Mouse (Mus musculus): ENCODE results near the gene Pip4k2a. TPM values are rescaled to one million over a fixed set of nuclear protein-coding genes. Genes with fewer than 3 reads are reported as not detected.

Pip4k2a gene
- polyA plus RNA-seq, 1 experiment = 21.8 TPM

GRCm38 (mm10) chr2:18930318-18931060 lies 67.4 kb downstream of the Pip4k2a start:
- H3K27ac ChIP-seq (ENCODE audit: insufficient read depth, low read length) = no peak overlapping the region
- H3K4me1 ChIP-seq (ENCODE audit: control insufficient read depth, insufficient read depth, insufficient read length) = peaks cover 8% of the 10 kb centered on the region; the same call in 1 of the 2 replicates
- H3K36me3 ChIP-seq (ENCODE audit: control insufficient read depth, insufficient read depth, low read length) = peaks cover 3% of the 10 kb centered on the region; the same call in 1 of the 2 replicates
- H3K27me3 ChIP-seq (ENCODE audit: control insufficient read depth, insufficient read depth, low read length) = no peaks in the 10 kb centered on the region
- WGBS = 91% methylated on average over 13 of the region's 13 CpGs
- TF ChIP-seq POLR2A (IDR thresholded peaks at IDR 0.05; ENCODE audit: low read depth, low read length) (no peak), CTCF (IDR thresholded peaks at IDR 0.05; ENCODE audit: extremely low read depth, insufficient read depth, insufficient read length, insufficient replicate concordance) (no peak)
- DNase-seq (ENCODE audit: low read depth in 1 of 2, low spot score in 2 of 2) = no peak
- no peak overlapping the region for H3K4me3 ChIP-seq (ENCODE audit: extremely low read depth, insufficient read depth, insufficient read length)

DNA sequence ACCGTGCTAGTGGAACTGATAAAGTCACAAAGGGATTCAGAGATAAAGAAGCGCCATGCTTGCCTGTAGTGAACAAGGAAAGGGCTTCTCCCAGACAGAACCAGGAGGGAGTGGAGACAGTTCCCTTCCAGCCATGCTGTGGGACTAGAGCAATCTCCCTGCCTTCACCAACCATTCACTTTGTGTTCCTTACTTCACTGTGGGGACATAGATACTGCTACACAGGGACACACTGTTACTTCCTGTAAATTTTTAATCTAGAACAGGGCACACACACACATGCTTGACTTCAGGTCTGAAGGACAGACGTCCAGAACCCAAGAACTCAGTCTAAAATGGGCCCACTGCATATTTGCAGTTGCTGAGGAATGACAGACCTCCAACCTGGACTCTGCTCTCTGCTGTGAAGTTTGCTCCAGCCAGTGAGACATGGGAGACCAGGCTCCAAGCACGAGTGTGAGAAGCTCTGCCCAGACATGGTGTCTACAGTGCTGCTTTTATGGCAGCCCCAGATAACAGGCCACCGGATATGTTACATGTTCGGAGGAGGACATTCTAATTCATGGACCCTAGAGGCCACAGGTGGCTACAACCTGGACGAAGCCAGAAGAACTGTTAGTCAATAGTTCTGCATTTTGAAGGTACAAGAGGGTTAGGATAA lies 69.2 kb downstream of the Pip4k2a start:
- 0 out of 2 replicates have a peak, but pooled peaks cover 1% of the 10 kb centered on the region for H3K36me3 ChIP-seq (ENCODE audit: control insufficient read depth, insufficient read depth, low read length)
- TF ChIP-seq CTCF (IDR thresholded peaks at IDR 0.05; ENCODE audit: extremely low read depth, insufficient read depth, insufficient read length, insufficient replicate concordance) (no peak), POLR2A (IDR thresholded peaks at IDR 0.05; ENCODE audit: low read depth, low read length) (no peak)
- H3K27ac ChIP-seq (ENCODE audit: insufficient read depth, low read length) = no peak overlapping the region
- WGBS = 76% methylated on average over 7 of the region's 7 CpGs
- H3K27me3 ChIP-seq (ENCODE audit: control insufficient read depth, insufficient read depth, low read length) = no peaks in the 10 kb centered on the region
- no peak overlapping the region for H3K4me3 ChIP-seq (ENCODE audit: extremely low read depth, insufficient read depth, insufficient read length)
- peaks cover 13% of the 10 kb centered on the region; the same call in 1 of the 2 replicates for H3K4me1 ChIP-seq (ENCODE audit: control insufficient read depth, insufficient read depth, insufficient read length)
- no peak for DNase-seq (ENCODE audit: low read depth in 1 of 2, low spot score in 2 of 2)

DNA sequence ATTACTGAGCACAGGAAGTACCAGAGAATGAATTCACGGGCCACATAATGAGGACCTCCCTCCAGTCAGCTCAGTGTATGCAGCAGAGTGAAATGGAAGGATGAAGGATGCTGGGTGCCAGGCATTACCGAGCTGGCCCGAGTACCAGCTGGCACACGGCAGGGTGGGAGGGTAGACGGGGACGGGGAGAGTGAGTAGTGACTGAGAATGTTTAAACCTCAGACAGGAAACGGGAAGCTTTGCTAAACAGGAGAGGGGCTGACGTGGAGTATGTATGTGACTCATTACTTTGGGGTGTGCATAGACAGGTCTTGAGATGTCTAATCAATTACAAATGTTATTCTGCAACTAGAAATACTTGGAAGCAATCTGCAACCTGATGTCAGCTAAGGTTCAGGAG lies 69.7 kb downstream of the Pip4k2a start:
- H3K4me3 ChIP-seq (ENCODE audit: extremely low read depth, insufficient read depth, insufficient read length) = no peak overlapping the region
- no peak for TF ChIP-seq POLR2A (IDR thresholded peaks at IDR 0.05; ENCODE audit: low read depth, low read length)
- no peak for TF ChIP-seq CTCF (IDR thresholded peaks at IDR 0.05; ENCODE audit: extremely low read depth, insufficient read depth, insufficient read length, insufficient replicate concordance)
- H3K27me3 ChIP-seq (ENCODE audit: control insufficient read depth, insufficient read depth, low read length) = no peaks in the 10 kb centered on the region
- DNase-seq (ENCODE audit: low read depth in 1 of 2, low spot score in 2 of 2) = no peak
- H3K4me1 ChIP-seq (ENCODE audit: control insufficient read depth, insufficient read depth, insufficient read length) = peaks cover 18% of the 10 kb centered on the region
- no peaks in the 10 kb centered on the region for H3K36me3 ChIP-seq (ENCODE audit: control insufficient read depth, insufficient read depth, low read length)
- no peak overlapping the region for H3K27ac ChIP-seq (ENCODE audit: insufficient read depth, low read length)
- WGBS = 35% methylated on average over 8 of the region's 8 CpGs

GRCm38 (mm10) chr2:18923806-18924595 lies 73.9 kb downstream of the Pip4k2a start:
- Histone ChIP-seq H3K4me3 (ENCODE audit: extremely low read depth, insufficient read depth, insufficient read length) (no peak overlapping the region), H3K36me3 (ENCODE audit: control insufficient read depth, insufficient read depth, low read length) (no peaks in the 10 kb centered on the region), H3K27me3 (ENCODE audit: control insufficient read depth, insufficient read depth, low read length) (no peaks in the 10 kb centered on the region), H3K4me1 (ENCODE audit: control insufficient read depth, insufficient read depth, insufficient read length) (peaks cover 26% of the 10 kb centered on the region), H3K27ac (ENCODE audit: insufficient read depth, low read length) (no peak overlapping the region)
- WGBS = 21% methylated on average over 17 of the region's 17 CpGs
- TF ChIP-seq POLR2A (IDR thresholded peaks at IDR 0.05; ENCODE audit: low read depth, low read length) (no peak), CTCF (IDR thresholded peaks at IDR 0.05; ENCODE audit: extremely low read depth, insufficient read depth, insufficient read length, insufficient replicate concordance) (no peak)
- DNase-seq (ENCODE audit: low read depth in 1 of 2, low spot score in 2 of 2) = no peak

DNA sequence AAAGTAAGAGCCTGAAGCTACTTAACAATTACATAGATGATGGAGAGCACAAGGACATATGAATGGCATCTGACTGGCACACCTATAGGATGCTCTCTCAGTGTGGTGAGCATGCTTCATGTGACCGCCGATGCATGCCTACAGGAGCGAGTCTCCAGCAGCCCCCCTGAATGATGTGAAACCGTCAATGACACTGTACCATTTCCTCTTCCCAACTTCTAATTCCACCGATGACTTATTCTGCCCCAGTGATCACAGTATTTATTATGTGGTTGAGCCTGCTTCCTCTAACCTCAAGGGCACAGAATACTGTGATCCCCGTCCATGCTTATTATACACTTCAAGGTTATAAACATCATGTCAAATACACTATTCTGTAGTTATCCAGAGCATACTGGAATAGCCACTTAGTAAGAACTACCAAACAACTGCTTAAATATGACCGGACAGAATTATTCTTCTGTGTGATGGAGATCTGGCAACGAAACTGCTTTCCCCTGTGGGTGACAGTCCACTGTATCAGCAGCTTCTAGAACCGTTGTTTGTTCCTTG lies 74.8 kb downstream of the Pip4k2a start:
- TF ChIP-seq CTCF (IDR thresholded peaks at IDR 0.05; ENCODE audit: extremely low read depth, insufficient read depth, insufficient read length, insufficient replicate concordance) (no peak), POLR2A (IDR thresholded peaks at IDR 0.05; ENCODE audit: low read depth, low read length) (no peak)
- Histone ChIP-seq H3K4me3 (ENCODE audit: extremely low read depth, insufficient read depth, insufficient read length) (no peak overlapping the region), H3K36me3 (ENCODE audit: control insufficient read depth, insufficient read depth, low read length) (no peaks in the 10 kb centered on the region), H3K4me1 (ENCODE audit: control insufficient read depth, insufficient read depth, insufficient read length) (peaks cover 21% of the 10 kb centered on the region), H3K27ac (ENCODE audit: insufficient read depth, low read length) (no peak overlapping the region), H3K27me3 (ENCODE audit: control insufficient read depth, insufficient read depth, low read length) (no peaks in the 10 kb centered on the region)
- DNase-seq (ENCODE audit: low read depth in 1 of 2, low spot score in 2 of 2) = no peak
- 22% methylated on average over 9 of the region's 9 CpGs for WGBS

DNA sequence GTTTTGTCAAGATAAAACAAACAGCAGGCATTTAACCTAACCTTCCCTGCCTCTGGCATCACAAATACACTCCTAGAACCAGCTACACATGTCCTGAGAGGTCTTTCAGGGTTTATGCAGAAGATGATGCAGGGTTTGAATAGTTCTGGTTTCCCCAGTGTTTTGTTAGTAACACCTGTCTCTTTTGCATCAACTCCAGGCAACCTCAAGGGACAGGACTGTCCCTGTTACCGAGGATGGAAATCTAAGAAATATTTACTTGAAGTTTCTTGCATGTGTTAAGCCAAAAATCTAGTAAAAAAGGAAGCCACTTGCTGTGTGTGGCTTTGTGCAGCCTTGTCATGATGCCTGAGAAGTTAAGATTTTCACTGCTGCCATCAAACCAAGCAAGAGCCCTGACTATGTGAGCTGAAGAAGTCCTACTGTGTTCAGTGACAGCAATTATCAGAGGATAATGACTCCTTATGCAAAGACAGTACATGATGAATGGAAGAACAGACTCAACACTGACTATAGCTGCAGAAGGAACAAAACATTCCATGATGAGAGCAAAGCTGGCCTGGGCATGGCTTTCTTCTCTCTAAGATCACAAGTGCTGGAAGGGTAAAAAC lies 76.3 kb downstream of the Pip4k2a start:
- TF ChIP-seq CTCF (IDR thresholded peaks at IDR 0.05; ENCODE audit: extremely low read depth, insufficient read depth, insufficient read length, insufficient replicate concordance) = no peak
- TF ChIP-seq POLR2A (IDR thresholded peaks at IDR 0.05; ENCODE audit: low read depth, low read length) = no peak
- no peak for DNase-seq (ENCODE audit: low read depth in 1 of 2, low spot score in 2 of 2)
- Histone ChIP-seq H3K27me3 (ENCODE audit: control insufficient read depth, insufficient read depth, low read length) (no peaks in the 10 kb centered on the region), H3K27ac (ENCODE audit: insufficient read depth, low read length) (no peak overlapping the region), H3K4me1 (ENCODE audit: control insufficient read depth, insufficient read depth, insufficient read length) (peaks cover 22% of the 10 kb centered on the region), H3K36me3 (ENCODE audit: control insufficient read depth, insufficient read depth, low read length) (no peaks in the 10 kb centered on the region), H3K4me3 (ENCODE audit: extremely low read depth, insufficient read depth, insufficient read length) (no peak overlapping the region)
- 9% methylated on average over 1 of the region's 1 CpGs for WGBS
